Mouse (Mus musculus) embryonic stem cell, embryonic (primary cell): ENCODE data around the gene Gm2001.
"Not testable (repeated sequence)": the region's sequence is repeated elsewhere in the genome, so short reads cannot be mapped to it uniquely, and the experiment has no call there.

Experiments
- CTCF ChIA-PET, 4 experiments: fragments of 300-600 bp in 2 of 4; fragments of 350-600 bp in 2 of 4; sonication (Branson Sonifier 250); formaldehyde crosslinking; loops; one replicate each; lab custom pipeline; 2022; ENCODE audit warnings: inconsistent platforms in 2 of 4; lab: Charles Lee
- POLR2A ChIA-PET, 4 experiments: fragments of 300-600 bp in 2 of 4; fragments of 350-600 bp in 2 of 4; sonication (Branson Sonifier 250); formaldehyde crosslinking; loops; one replicate each; lab custom pipeline; 2022; ENCODE audit warnings: antibody characterized with exemption in 4 of 4, inconsistent platforms in 1 of 4; lab: Charles Lee

Gm2001 gene

DNA sequence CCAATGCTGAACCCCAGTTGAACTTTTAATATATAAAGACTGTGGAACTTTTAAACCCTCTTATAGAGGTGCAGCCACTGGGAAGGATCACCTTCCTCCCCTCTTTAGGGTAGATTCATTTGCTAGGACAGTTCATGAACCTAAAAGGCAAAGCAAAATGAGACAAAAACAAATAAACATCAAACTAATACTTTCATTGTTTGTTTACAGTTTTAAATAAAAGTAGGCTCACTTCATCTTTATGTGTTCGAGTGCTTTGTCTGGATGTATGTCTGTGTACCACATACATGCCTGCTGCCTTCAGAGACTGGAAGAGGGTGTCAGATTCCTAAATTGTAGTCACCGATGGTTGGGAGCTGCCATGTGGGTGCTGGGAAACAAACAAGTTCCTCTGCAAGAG, at the start of gene Gm2001:
TSS of gene Gm2001 (minus strand) at position 101 of the 400 bp plus-strand sequence.
- POLR2A ChIA-PET, CTCF ChIA-PET: not testable (repeated sequence)

DNA sequence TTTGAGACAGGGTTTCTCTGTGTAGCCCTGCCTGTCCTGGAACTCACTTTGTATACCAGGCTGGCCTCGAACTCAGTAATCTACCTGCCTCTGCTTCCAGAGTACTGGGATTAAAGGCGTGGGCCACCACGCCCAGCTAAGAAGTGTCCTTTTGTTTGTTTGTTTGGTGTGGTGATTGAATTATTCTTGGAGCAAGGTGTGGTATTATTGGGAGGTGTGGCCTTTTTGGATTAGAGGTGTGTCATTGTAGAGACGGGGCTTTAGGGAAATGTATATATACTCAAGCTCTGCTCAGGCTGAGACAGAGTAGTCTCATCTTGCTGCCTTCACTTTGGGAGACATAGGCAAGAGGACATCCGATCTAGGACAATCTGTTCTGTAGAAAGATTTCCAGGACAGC, 31.6 kb upstream of the Gm2001 start, which contains the start of gene Gm2016:
TSS of gene Gm2016 (plus strand) at position 301 of the 400 bp plus-strand sequence.
- POLR2A ChIA-PET, CTCF ChIA-PET: not testable (repeated sequence)

DNA sequence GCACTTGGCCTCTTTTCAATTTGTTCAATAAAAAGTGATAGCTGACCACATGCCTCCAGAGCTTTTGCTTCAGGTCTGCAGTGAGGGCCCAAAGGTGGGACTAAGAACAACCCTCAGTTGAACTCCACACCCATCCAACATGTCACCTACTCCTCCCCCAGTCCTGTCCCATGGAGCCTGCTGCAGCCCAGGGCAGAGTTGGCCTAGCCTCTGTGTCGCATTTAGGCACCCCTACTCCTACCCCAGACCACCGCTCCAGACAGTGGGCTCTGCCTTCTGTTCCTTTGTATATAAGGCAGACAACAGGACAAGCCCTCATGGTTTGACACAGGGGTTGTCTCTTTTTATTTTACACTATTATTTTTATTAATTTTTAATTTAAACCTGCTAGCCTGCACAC, 21.9 kb upstream of the Gm2001 start:
- CTCF ChIA-PET, POLR2A ChIA-PET: not testable (repeated sequence)

DNA sequence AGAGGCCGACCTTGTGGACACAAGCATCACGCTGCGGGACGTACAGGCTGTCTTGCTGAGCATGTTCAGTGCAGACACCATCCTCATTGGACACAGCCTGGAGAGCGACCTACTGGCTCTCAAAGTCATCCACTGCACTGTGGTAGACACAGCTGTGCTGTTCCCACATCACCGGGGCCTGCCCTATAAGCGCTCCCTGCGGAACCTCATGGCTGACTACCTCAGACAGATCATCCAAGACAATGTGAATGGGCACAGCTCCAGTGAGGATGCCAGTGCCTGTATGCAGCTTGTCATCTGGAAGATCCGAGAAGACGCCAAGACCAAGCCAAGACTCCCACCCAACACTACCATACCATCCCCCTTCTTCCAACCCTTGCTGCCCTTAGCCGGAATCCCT, 21.5 kb upstream of the Gm2001 start:
- CTCF ChIA-PET, POLR2A ChIA-PET: not testable (repeated sequence)

DNA sequence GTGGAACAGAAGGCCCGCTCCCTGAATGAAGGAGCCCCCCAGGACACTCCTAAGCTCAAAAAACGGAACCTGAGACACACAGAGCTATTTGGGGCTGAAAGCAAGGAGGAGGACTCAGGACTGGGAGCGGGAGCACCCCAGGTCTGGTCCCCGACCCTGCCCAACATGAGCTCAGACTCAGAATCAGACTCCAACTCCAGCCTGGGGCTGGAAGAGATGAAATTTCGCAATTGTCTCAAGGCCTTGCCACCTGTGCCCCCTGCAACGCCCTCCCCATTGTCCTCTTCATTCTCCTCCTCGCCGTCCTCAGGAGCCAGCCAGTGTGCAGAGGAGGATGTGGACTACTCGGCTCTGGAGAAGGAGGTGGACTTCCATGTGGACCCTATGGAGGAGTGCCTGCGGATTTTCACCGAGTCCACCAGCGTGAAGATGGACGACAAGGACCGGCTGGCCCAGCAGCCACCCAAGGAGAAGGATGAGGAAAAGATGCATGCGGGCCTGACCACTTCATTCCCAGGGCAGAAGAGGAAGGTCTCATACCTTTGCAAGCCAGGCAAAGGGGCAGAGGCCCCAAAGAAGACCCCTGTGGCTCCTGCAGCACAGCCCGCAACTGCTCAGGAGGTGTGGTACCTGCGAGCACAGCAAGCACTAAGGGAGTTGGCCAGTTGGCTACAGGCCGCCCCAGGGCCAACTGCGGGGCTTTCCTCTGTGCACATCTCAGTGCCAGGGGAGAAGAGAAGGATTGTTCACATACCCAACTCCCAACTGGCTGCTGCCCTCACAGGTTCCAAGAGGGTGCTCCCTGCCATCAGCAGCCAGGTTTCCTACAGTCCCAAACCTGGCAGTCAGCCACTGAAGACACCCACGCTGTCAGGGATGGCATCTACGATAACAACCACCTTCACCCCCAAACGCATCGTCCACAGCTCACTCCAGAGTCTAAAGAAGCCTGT, 19.9 kb upstream of the Gm2001 start:
- CTCF ChIA-PET, POLR2A ChIA-PET: not testable (repeated sequence)

DNA sequence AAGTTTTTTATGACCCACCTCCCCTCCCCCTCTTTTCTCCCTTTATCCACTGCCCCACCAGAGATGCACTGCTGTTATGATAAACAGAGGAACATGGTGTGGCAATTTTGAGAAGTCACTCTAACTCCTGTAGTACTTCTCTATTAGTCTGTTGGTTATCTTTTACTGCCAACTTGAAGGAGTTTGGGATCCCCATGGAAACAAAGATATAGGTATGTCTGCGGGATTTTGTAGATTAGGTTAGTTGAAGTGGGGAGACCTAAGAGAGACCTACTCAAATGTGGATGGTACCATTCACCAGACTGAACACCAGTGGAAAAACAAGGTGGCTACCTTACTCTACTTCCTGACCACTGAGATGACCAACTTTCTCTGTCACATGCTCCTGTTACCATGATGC, 13.9 kb upstream of the Gm2001 start:
- CTCF ChIA-PET, POLR2A ChIA-PET: not testable (repeated sequence)

DNA sequence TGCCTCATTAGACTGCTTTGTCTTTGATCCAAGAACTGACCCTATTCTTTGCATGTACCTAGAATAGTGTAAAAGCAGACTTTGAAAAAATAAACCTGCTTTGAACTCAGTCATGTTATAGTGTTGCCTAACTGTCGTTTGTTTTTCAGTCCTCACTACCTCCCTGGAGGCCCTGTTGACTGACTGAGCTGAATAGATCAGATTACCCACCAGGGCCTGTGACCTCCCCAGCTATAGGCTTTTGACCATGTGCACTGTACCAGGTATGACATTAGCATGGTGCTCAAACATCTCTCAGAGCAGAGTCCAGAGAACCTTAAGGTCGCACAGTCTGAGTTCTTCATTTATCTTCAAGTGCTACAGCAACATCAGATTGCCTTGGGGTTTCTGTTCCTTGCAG, 8.5 kb upstream of the Gm2001 start:
- CTCF ChIA-PET, POLR2A ChIA-PET: not testable (repeated sequence)

DNA sequence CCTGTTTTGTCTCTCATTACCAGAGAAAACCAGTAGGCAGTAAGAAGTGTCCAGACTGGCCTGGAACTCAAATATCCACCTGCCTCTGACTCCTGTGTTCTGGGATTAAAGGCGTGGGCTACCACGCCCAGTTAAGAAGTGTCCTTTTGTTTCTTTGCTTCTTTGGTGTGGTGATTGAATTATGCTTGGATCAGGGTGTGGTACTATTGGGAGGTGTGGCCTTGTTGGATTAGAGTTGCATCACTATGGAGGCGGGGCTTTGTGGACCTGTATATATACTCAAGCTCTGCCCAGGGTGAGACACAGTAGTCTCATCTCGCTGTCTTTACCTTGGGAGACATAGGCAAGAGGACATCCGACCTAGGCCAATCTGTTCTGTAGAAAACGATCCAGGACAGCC, 25.9 kb downstream of the Gm2001 start, which contains the start of gene BB287469:
TSS of gene BB287469 (plus strand) at position 301 of the 400 bp plus-strand sequence.
- CTCF ChIA-PET, POLR2A ChIA-PET: not testable (repeated sequence)

DNA sequence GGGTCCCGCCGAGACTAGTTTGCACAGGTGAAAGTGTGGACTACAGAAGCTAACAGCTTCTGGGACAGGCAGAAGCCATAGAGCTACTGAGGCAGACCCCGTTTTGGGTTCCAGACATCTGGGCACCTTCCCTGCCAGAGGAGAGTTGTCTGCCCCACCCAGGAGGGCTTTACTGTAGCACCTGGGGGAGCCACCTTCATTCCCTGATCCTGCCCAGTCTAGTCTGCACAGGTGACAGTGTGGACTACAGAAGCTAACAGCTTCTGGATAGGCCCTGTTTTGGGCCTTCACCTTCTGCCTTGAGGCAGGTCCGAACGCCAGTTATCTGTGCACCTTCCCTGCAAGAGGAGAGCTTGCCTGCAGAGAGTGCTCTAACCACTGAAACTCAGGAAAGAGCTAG, 44.2 kb downstream of the Gm2001 start:
- POLR2A ChIA-PET, CTCF ChIA-PET: not testable (repeated sequence)

DNA sequence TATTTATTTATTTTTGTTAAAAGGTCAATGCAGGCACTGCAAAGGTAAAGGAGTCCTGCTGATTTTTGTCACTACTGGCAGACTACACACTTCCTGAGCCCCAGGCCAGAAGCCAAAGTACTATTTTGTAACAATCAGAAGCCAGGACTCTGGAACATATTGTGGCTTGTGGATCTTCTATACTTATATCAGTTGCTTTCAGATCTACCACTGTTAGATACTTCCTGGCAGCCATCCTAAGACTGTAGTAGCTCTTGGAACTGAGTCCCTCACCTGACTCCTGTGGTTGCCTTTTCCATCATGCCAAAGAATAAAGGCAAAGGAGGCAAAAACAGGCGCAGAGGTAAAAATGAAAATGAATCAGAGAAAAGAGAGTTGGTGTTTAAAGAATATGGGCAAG, 46.9 kb downstream of the Gm2001 start, which contains the start of gene Gm21936:
TSS of gene Gm21936 (plus strand) at position 301 of the 400 bp plus-strand sequence.
- POLR2A ChIA-PET, result not testable (repeated sequence)

More for the DNA sequence above, 46.9 kb downstream of the Gm2001 start, which contains the start of gene Gm21936:
- CTCF ChIA-PET, result not testable (repeated sequence)
